Mouse (Mus musculus) hindbrain, embryonic 16.5 days (tissue): ENCODE measurements at regions not wholly inside any gene's neighbourhood (a gene's known extent, or its start where the extent isn't known, plus 50 kb on each side); places are given as distances from the start of the nearest gene placed in this dataset.

ENCODE experiments used
- ATAC-seq: fragments of 200-750 bp; cut with Nextera tagmentation; 2 replicates; pipeline ENCODE4 v1.8.0; 2017; ENCODE audit warnings: moderate TSS enrichment, moderate library complexity
- H3K27ac ChIP-seq: fragments of 300-500 bp; sonication (generic); 2 replicates; pipeline ENCODE4 v1.5.1; 2014; ENCODE audit warnings: low read depth, mild to moderate bottlenecking, control low read depth, low read length, moderate library complexity
- H3K27me3 ChIP-seq: fragments of 300-500 bp; sonication (generic); replicated peaks from 2 replicates; pipeline ENCODE4 v1.6.1; 2014; ENCODE audit warnings: low read length; ENCODE audit not compliant: control insufficient read depth, insufficient read depth
- H3K36me3 ChIP-seq: fragments of 300-500 bp; sonication (generic); 2 replicates; pipeline ENCODE4 v1.6.1; 2014; ENCODE audit warnings: mild to moderate bottlenecking, low read length, moderate library complexity, mixed read lengths; ENCODE audit not compliant: control insufficient read depth, insufficient read depth
- H3K4me1 ChIP-seq: fragments of 300-500 bp; sonication (generic); 2 replicates; pipeline ENCODE4 v1.6.1; 2014; ENCODE audit warnings: low read depth, low read length; ENCODE audit not compliant: control insufficient read depth, insufficient read depth
- H3K4me2 ChIP-seq: fragments of 300-500 bp; sonication (generic); 2 replicates; pipeline ENCODE4 v1.6.1; 2014; ENCODE audit warnings: mild to moderate bottlenecking, low read length, control low read depth, moderate library complexity
- H3K4me3 ChIP-seq: fragments of 300-500 bp; sonication (generic); 2 replicates; pipeline ENCODE4 v1.5.1; 2014; ENCODE audit warnings: mild to moderate bottlenecking, low read length, control low read depth, moderate library complexity
- H3K9ac ChIP-seq: fragments of 300-500 bp; sonication (generic); 2 replicates; pipeline ENCODE4 v1.6.1; 2014; ENCODE audit warnings: low read depth, mild to moderate bottlenecking, control low read depth, low read length, moderate library complexity
- H3K9me3 ChIP-seq: fragments of 300-500 bp; sonication (generic); 2 replicates; pipeline ENCODE4 v1.6.1; 2014; ENCODE audit warnings: mild to moderate bottlenecking, low read length, moderate library complexity; ENCODE audit not compliant: control insufficient read depth
- WGBS: fragments of 180-500 bp; shearing (Covaris S2); extraction: QIAGEN DNeasy Blood & Tissue Kit; methylation state at CpG from one replicate; pipeline ENCODE4 v1.1.7; 2014; 5-methylcytosine and 5-hydroxymethylcytosine counted together

GRCm38 (mm10) chr15:55975843-55976242, 1501.6 kb downstream of the Slc22a22 start:
- no peak overlapping the region for H3K9ac ChIP-seq
- H3K9me3 ChIP-seq = no peaks in the 10 kb centered on the region
- 65% methylated on average over 14 of the region's 14 CpGs for WGBS
- H3K27ac ChIP-seq = no peak overlapping the region
- H3K4me3 ChIP-seq = no peak overlapping the region
- no peaks in the 10 kb centered on the region for H3K4me1 ChIP-seq
- H3K36me3 ChIP-seq = no peaks in the 10 kb centered on the region
- no peak overlapping the region for H3K4me2 ChIP-seq
- no peaks in the 10 kb centered on the region for H3K27me3 ChIP-seq
- ATAC-seq = no peak

- no peak overlapping the region for H3K4me3 ChIP-seq
- H3K9me3 ChIP-seq = no peaks in the 10 kb centered on the region
- no peaks in the 10 kb centered on the region for H3K4me1 ChIP-seq
- H3K27me3 ChIP-seq = no peaks in the 10 kb centered on the region
- peak; percentile 54; the same call in 1 of the 2 replicates for ATAC-seq
- no peak overlapping the region for H3K4me2 ChIP-seq
- H3K27ac ChIP-seq = no peak overlapping the region
- 29% methylated on average over 2 of the region's 2 CpGs for WGBS
- no peak overlapping the region for H3K9ac ChIP-seq
- H3K36me3 ChIP-seq = no peaks in the 10 kb centered on the region
Measured at GRCm38 (mm10) chr15:55966780-55967179, 1510.6 kb downstream of the Slc22a22 start.

GRCm38 (mm10) chr15:55965296-55965695, 1512.1 kb downstream of the Slc22a22 start:
- no peaks in the 10 kb centered on the region for H3K27me3 ChIP-seq
- no peak overlapping the region for H3K4me3 ChIP-seq
- H3K9ac ChIP-seq = no peak overlapping the region
- no peaks in the 10 kb centered on the region for H3K9me3 ChIP-seq
- H3K36me3 ChIP-seq = no peaks in the 10 kb centered on the region
- H3K4me2 ChIP-seq = no peak overlapping the region
- no peaks in the 10 kb centered on the region for H3K4me1 ChIP-seq
- no peak for ATAC-seq
- no peak overlapping the region for H3K27ac ChIP-seq
- 73% methylated on average over 7 of the region's 7 CpGs for WGBS

GRCm38 (mm10) chr15:55962093-55962492, 1515.3 kb downstream of the Slc22a22 start:
- 95% methylated on average over 3 of the region's 3 CpGs for WGBS

More at GRCm38 (mm10) chr15:55962093-55962492, 1515.3 kb downstream of the Slc22a22 start:
- no peak overlapping the region for H3K27ac ChIP-seq
- no peaks in the 10 kb centered on the region for H3K4me1 ChIP-seq
- no peak for ATAC-seq
- H3K9me3 ChIP-seq = no peaks in the 10 kb centered on the region
- no peaks in the 10 kb centered on the region for H3K36me3 ChIP-seq
- H3K9ac ChIP-seq = no peak overlapping the region
- H3K27me3 ChIP-seq = no peaks in the 10 kb centered on the region
- no peak overlapping the region for H3K4me2 ChIP-seq
- H3K4me3 ChIP-seq = no peak overlapping the region
